Mouse (Mus musculus) kidney, adult 2 months (tissue): ENCODE data around the gene Atp2b2. TPM values are rescaled to one million over a fixed set of nuclear protein-coding genes. Genes with fewer than 3 reads are reported as not detected.

Source experiments
- DNase-seq: peaks from one replicate; pipeline ENCODE4 v3.0.0; 2021
- H3K27ac ChIP-seq: fragments of 200-500 bp; 2 replicates; pipeline ENCODE4 v1.5.1; 2012; ENCODE audit warnings: low read depth, low read length, control low read depth, inconsistent platforms; ENCODE audit not compliant: insufficient read depth
- H3K27me3 ChIP-seq: fragments of 200-500 bp; replicated peaks from 2 replicates; pipeline ENCODE4 v1.6.1; 2012; ENCODE audit warnings: mild to moderate bottlenecking, moderate library complexity, low read length, inconsistent platforms; ENCODE audit not compliant: control insufficient read depth, insufficient read depth
- H3K36me3 ChIP-seq: fragments of 200-500 bp; 2 replicates; pipeline ENCODE4 v1.6.1; 2012; ENCODE audit warnings: mild to moderate bottlenecking, moderate library complexity, low read length, inconsistent platforms; ENCODE audit not compliant: control insufficient read depth, insufficient read depth
- H3K4me1 ChIP-seq: fragments of 200-500 bp; 2 replicates; pipeline ENCODE4 v1.6.1; 2011; ENCODE audit warnings: low read length; ENCODE audit not compliant: control insufficient read depth, insufficient read depth
- H3K4me3 ChIP-seq: fragments of 200-500 bp; 2 replicates; pipeline ENCODE4 v1.5.1; 2011; ENCODE audit warnings: mild to moderate bottlenecking, low read depth, low read length, control low read depth; ENCODE audit not compliant: insufficient read depth
- CTCF ChIP-seq: fragments of 200-500 bp; conservative IDR thresholded peaks from 2 replicates; pipeline ENCODE4 v1.5.1; 2011; ENCODE audit warnings: low read depth, mild to moderate bottlenecking, control low read depth, low read length, moderate library complexity, mixed read lengths; ENCODE audit not compliant: insufficient read depth, insufficient read length
- POLR2A ChIP-seq: fragments of 200-500 bp; IDR thresholded peaks from one replicate; pipeline ENCODE4 v1.6.1; 2011; ENCODE audit warnings: low read depth, low read length, control low read depth
- WGBS: fragments of 180-500 bp; shearing (Covaris S2); methylation state at CpG from one replicate; pipeline ENCODE4 v1.1.7; 2018; 5-methylcytosine and 5-hydroxymethylcytosine counted together
- polyA plus RNA-seq: library from polyadenylated mRNA; depleted of rRNA; stranded (reverse); fragments of >200 nt; gene quantifications from 2 replicates; pipeline ENCODE4 v1.2.3, GENCODE M21; 2012

Gene Atp2b2
- polyA plus RNA-seq, 1 experiment = 0.84 TPM

DNA sequence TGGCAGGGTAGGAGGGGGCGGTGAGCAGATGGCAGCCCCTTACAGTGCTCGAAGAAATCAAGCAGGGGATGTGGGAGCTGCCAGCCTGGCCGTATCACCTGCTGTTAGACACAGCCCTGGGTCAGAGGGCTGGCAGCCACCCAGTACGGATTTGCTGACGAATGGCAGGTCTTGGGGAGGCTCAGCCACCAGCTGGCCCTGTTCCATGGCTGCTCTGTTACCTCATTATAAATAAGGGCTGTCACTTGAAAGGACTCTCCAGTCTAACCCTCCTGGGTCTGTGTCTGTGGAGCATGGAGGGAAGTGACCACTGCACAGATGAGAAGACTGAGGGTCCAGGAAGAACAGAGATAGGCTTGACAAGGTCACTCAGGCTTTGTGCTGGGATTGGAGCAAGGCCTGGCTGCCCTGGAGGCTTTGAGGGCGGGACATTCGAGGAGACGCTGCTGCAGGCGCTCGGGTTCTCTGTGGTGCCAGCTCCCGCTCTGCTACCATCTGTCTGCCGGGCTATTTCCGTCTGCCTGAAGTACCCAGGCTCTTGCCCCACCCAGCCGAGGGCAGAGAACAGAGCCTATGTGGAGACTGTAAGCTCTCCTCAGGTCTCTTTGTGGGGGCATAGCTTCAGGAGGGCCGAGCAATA is 181.6 kb downstream of the Atp2b2 start:
- WGBS = 25% methylated on average over 15 of the region's 15 CpGs
- no peaks in the 10 kb centered on the region for H3K27me3 ChIP-seq
- DNase-seq = no peak
- H3K27ac ChIP-seq = no peak overlapping the region
- no peak for TF ChIP-seq POLR2A
- no peak for TF ChIP-seq CTCF
- H3K36me3 ChIP-seq = no peaks in the 10 kb centered on the region
- no peak overlapping the region for H3K4me3 ChIP-seq
- no peaks in the 10 kb centered on the region for H3K4me1 ChIP-seq

DNA sequence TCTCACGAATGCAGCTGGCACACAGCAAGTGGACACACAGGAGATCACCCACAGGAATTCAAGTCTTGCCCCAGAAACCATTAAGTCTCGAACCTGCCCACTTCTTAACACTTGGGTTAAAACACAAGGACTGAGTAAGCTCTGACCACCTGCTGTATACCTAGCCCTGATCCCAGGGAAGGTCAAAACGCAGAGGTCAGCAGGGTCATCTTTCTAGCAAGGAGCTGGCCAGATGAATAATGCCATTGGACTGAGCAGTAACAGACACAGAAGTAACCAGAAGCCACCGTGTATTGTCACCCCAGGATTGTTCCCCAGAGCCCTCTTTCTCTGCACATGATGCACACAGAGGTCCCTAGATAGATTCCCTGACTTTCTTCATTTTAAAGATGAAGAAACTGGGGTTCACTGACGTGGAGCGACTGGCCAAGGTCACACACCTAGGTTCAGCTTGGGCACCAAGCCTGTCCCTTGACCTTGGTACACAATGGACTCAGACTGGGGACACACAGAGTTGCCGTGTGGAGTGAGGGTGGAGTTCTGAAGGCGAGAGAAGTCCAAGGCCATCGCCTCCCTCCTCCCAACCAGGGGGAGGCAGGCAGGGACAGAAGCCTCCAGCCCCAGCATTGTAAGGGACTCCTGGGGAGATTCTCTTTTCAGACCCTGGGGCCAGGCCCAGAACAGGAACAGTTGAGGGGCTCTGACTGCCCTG is 182.2 kb downstream of the Atp2b2 start:
- DNase-seq = no peak
- no peaks in the 10 kb centered on the region for H3K36me3 ChIP-seq
- no peaks in the 10 kb centered on the region for H3K27me3 ChIP-seq
- H3K4me1 ChIP-seq = no peaks in the 10 kb centered on the region
- no peak for TF ChIP-seq CTCF
- WGBS = 56% methylated on average over 9 of the region's 9 CpGs
- no peak overlapping the region for H3K4me3 ChIP-seq
- H3K27ac ChIP-seq = no peak overlapping the region

DNA sequence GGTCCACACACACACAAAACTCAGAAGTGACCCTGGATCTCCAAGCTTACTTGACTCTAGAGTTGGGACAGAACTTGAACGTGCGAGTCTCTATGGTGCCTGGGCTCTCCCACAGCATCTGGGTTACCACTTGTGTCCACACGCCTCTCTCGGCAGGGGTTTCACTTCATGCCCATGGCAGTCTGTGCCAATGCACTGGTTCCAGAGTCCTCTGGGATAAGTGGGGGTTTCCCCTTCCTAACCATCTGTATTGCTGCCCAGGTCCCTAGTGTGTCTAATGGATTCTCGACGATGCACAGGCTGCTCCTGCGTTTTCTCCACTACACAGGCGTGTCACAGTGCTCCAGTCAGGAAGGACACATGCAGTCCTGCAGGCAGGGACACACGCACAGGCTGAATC is 184.1 kb downstream of the Atp2b2 start:
- 81% methylated on average over 9 of the region's 9 CpGs for WGBS
- no peak for TF ChIP-seq POLR2A

GRCm38 (mm10) chr6:113857310-113857873 is 185.0 kb downstream of the Atp2b2 start:
- H3K27ac ChIP-seq = no peak overlapping the region
- 68% methylated on average over 2 of the region's 2 CpGs for WGBS
- no peak for DNase-seq
- H3K4me1 ChIP-seq = no peaks in the 10 kb centered on the region
- no peaks in the 10 kb centered on the region for H3K27me3 ChIP-seq
- H3K4me3 ChIP-seq = no peak overlapping the region
- no peaks in the 10 kb centered on the region for H3K36me3 ChIP-seq
- TF ChIP-seq CTCF = no peak
- no peak for TF ChIP-seq POLR2A

More for the DNA sequence above, 184.1 kb downstream of the Atp2b2 start:
- no peak overlapping the region for H3K4me3 ChIP-seq
- H3K27ac ChIP-seq = no peak overlapping the region
- H3K4me1 ChIP-seq = no peaks in the 10 kb centered on the region
- H3K27me3 ChIP-seq = no peaks in the 10 kb centered on the region
- H3K36me3 ChIP-seq = no peaks in the 10 kb centered on the region
- DNase-seq = no peak

DNA sequence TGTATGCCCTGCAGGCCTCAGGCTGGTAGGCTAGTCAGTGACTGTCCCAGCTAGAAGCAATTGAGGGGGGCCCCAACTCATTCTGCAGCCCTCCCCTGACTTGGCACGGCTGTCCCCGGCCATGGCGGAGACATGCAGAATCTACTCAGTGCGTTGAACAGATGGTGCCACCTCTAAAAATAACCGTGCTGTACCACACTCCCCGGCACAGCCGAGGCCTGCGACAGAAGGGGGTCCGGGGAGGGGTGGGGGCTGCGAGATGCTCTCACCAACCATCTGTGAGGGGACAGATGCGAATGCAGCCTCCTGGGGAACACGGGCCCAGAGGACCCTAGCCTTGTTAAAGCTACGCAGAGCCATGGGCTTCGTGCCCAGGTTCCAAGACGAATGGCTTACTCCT is 185.6 kb downstream of the Atp2b2 start:
- WGBS = 89% methylated on average over 15 of the region's 15 CpGs
- H3K36me3 ChIP-seq = no peaks in the 10 kb centered on the region
- H3K27me3 ChIP-seq = no peaks in the 10 kb centered on the region
- DNase-seq = no peak
- no peak for TF ChIP-seq CTCF
- TF ChIP-seq POLR2A = no peak
- no peak overlapping the region for H3K4me3 ChIP-seq
- no peak overlapping the region for H3K27ac ChIP-seq
- H3K4me1 ChIP-seq = no peaks in the 10 kb centered on the region

DNA sequence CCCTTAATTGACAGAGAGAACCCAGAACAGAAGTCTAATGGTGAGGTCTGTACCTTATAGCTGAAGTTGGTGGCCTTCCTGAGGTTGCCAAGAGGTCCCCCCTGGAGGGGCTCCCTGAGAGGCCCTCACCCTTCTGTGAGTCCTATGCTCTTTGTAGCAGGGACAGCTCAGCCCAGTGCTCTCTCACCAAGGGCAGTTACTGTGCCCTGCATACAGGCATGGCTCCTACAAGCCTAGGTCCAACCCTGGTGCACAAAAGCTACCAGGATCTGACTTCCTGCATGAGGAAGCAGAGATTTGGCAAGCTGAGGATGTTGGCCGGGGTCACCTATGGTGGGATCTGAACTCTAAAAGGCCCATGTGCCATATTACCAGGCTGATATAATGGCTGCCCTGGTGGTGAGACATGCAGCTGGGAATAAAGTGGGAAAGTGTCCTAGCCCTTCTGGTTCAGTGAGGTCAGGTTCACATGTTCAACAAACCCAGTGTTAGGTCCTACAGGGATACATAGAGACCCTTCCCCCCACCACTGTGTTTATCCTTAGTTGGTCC is 186.2 kb downstream of the Atp2b2 start:
- DNase-seq = no peak
- 78% methylated on average over 1 of the region's 1 CpGs for WGBS
- no peaks in the 10 kb centered on the region for H3K4me1 ChIP-seq
- H3K27ac ChIP-seq = no peak overlapping the region
- TF ChIP-seq CTCF (no peak), POLR2A (no peak)
- no peaks in the 10 kb centered on the region for H3K27me3 ChIP-seq
- H3K4me3 ChIP-seq = no peak overlapping the region
- H3K36me3 ChIP-seq = no peaks in the 10 kb centered on the region

- Histone ChIP-seq H3K36me3 (no peaks in the 10 kb centered on the region), H3K4me3 (no peak overlapping the region), H3K27me3 (no peaks in the 10 kb centered on the region), H3K4me1 (no peaks in the 10 kb centered on the region), H3K27ac (no peak overlapping the region)
- DNase-seq = no peak
- TF ChIP-seq CTCF (no peak), POLR2A (no peak)
Measured at GRCm38 (mm10) chr6:113855581-113855980, 186.8 kb downstream of the Atp2b2 start.
